In the genomic region with DNA sequence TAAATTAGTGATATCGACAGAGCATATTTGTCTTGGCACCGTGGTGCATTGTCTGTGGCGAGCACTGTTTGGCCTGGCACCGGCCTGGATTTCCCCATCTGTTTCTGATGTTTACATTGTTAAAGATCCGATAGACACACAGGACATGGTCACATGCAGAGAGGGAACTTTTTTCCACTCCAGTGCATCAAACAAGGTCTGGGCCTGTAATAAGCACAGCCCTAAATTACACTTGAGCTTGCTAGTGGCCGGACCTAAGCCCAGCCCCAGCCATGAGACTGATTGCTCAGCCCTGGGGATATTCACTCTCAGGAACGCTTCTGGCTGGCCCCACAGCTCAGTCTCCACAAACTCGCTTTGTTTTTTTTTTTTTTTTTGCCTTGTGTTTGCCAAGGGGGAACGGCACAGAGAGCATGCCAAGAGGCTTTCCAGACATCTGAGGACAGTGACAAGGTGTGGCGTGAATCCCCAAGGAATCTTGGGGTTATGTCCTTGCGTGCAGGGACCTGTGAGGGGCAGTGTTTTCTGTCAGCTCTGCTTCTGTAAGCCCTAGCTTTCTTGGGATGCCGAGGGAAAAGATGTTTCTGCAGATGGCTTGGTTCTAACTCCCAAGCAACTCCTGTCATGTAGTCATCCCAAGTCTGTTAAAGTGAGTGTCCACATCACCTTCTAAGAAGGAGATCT, we compare ENCODE assay signal across 8 mouse cellular contexts.
A peak's percentile ranks its signal among the peaks of the same experiment; 100 is the strongest.
DNase-seq lines count a peak whose midpoint lies in the region; ATAC-seq and TF ChIP-seq lines count a peak whose summit lies in the region.

No protein-coding gene starts in this region.

- no peaks in the 10 kb centered on the region for H3K27me3 ChIP-seq in forebrain, embryonic 14.5 days (replicated peaks; ENCODE audit: control insufficient read depth, insufficient read depth, low read length)
- H3K27me3 ChIP-seq in liver, embryonic 12.5 days (replicated peaks) = no peaks in the 10 kb centered on the region

- ATAC-seq in forebrain, embryonic 14.5 days = peak; percentile 95
- ATAC-seq in erythroblast, adult 5-6 weeks (replicated peaks; ENCODE audit: low FRiP score, poor library complexity, severe bottlenecking) = no peak
- ATAC-seq in liver, embryonic 12.5 days = no peak

- H3K36me3 ChIP-seq in forebrain, embryonic 14.5 days (ENCODE audit: control insufficient read depth, insufficient read depth, low read length) = no peaks in the 10 kb centered on the region
- H3K36me3 ChIP-seq in liver, embryonic 12.5 days = no peaks in the 10 kb centered on the region

- H3K4me1 ChIP-seq in forebrain, embryonic 14.5 days (ENCODE audit: control insufficient read depth, insufficient read depth, low read length) = peaks cover 7% of the 10 kb centered on the region
- H3K4me1 ChIP-seq in liver, embryonic 12.5 days = no peaks in the 10 kb centered on the region

- no peak overlapping the region for H3K4me3 ChIP-seq in left cerebral cortex, adult 2 months
- no peak overlapping the region for H3K4me3 ChIP-seq in forebrain, embryonic 14.5 days (ENCODE audit: low read depth, low read length)
- H3K4me3 ChIP-seq in liver, embryonic 12.5 days = no peak overlapping the region

- TF ChIP-seq CTCF in left cerebral cortex, adult 2 months (IDR thresholded peaks at IDR 0.05) = peak; percentile 3; the same call in 1 of the 2 replicates

- 12% methylated on average over 12 of the region's 12 CpGs for WGBS in forebrain, embryonic 14.5 days
- WGBS in liver, embryonic 12.5 days (ENCODE audit: insufficient replicate concordance) = 66% methylated on average over 12 of the region's 12 CpGs

- H3K9ac ChIP-seq in forebrain, embryonic 14.5 days (ENCODE audit: low read length) = no peak overlapping the region
- no peak overlapping the region for H3K9ac ChIP-seq in liver, embryonic 12.5 days

- H3K4me2 ChIP-seq in forebrain, embryonic 14.5 days (ENCODE audit: low read length) = no peak overlapping the region
- H3K4me2 ChIP-seq in liver, embryonic 12.5 days = no peak overlapping the region

- no peak for DNase-seq in left cerebral cortex, adult 2 months (ENCODE audit: extremely low spot score in 1 of 2, low spot score in 2 of 2)
- DNase-seq in left cerebral cortex, adult 18-20 months (ENCODE audit: low spot score in 2 of 2) = no peak
- DNase-seq in cerebellum, adult 9-10 months = peak; percentile 56
- DNase-seq in forebrain, embryonic 14.5 days (ENCODE audit: low spot score) = peak; percentile 92
- peak; percentile 28 for DNase-seq in lung, postnatal 36 days
- DNase-seq in right cerebral cortex, postnatal 25 days = no peak

- intact Hi-C loops in left cerebral cortex, adult 2 months (cut with DNase I) = no loop called here

- H3K9me3 ChIP-seq in forebrain, embryonic 14.5 days (replicated peaks; ENCODE audit: control insufficient read depth, low read length) = no peaks in the 10 kb centered on the region
- H3K9me3 ChIP-seq in liver, embryonic 12.5 days (replicated peaks) = no peaks in the 10 kb centered on the region

- H3K27ac ChIP-seq in left cerebral cortex, adult 2 months = no peak overlapping the region
- peak overlapping the region; percentile 59 for H3K27ac ChIP-seq in forebrain, embryonic 14.5 days (ENCODE audit: low read depth, low read length)
- H3K27ac ChIP-seq in liver, embryonic 12.5 days = no peak overlapping the region

Comparison
In these comparisons a context has a peak if more than half of its experiments do, and no peak if none do; other contexts are left out.
1. DNase-seq: peak in cerebellum, adult 9-10 months (single experiment), forebrain, embryonic 14.5 days (single experiment) and lung, postnatal 36 days (single experiment); none in left cerebral cortex, adult 2 months (0 of 2), left cerebral cortex, adult 18-20 months (0 of 2) and right cerebral cortex, postnatal 25 days (single experiment).